Mouse (Mus musculus) adrenal gland, adult (tissue): ENCODE data around the gene Alkbh6.

ENCODE experiments used
- DNase-seq, 2 experiments: peaks; one replicate each; pipeline ENCODE4 v3.0.0; 2022 to 2023; ENCODE audit warnings: low spot score in 1 of 2; ENCODE audit not compliant: inconsistent age in 2 of 2

The Alkbh6 gene

GRCm38 (mm10) chr7:30326427-30326826, 17.9 kb downstream of the Alkbh6 start:
- no peak for DNase-seq

- DNase-seq = no peak
Measured at GRCm38 (mm10) chr7:30327140-30327539, 18.6 kb downstream of the Alkbh6 start.

- DNase-seq = no peak
Measured at GRCm38 (mm10) chr7:30328379-30328778, 19.9 kb downstream of the Alkbh6 start.

GRCm38 (mm10) chr7:30331887-30332286, 23.4 kb downstream of the Alkbh6 start:
- peak; percentile 75 to 89 for DNase-seq

GRCm38 (mm10) chr7:30332622-30333259, 24.2 kb downstream of the Alkbh6 start:
- DNase-seq = no peak

- peak; percentile 84 to 94 for DNase-seq
Measured at GRCm38 (mm10) chr7:30333436-30333835, 24.9 kb downstream of the Alkbh6 start.

GRCm38 (mm10) chr7:30334563-30334962, 26.0 kb downstream of the Alkbh6 start:
- DNase-seq = no peak

GRCm38 (mm10) chr7:30335688-30336087, 27.2 kb downstream of the Alkbh6 start:
- no peak for DNase-seq

- DNase-seq = peak; percentile 72 to 91
Measured at GRCm38 (mm10) chr7:30336384-30336783, 27.9 kb downstream of the Alkbh6 start.

GRCm38 (mm10) chr7:30339432-30340109, 31.1 kb downstream of the Alkbh6 start:
- DNase-seq = no peak

- DNase-seq = peak; percentile 50 to 87
Measured at GRCm38 (mm10) chr7:30346635-30347379, 38.3 kb downstream of the Alkbh6 start.

GRCm38 (mm10) chr7:30347828-30348227, 39.3 kb downstream of the Alkbh6 start:
- DNase-seq = peak; percentile 61 to 84

GRCm38 (mm10) chr7:30353279-30353822, 44.8 kb downstream of the Alkbh6 start:
- peak; percentile 66 to 91 for DNase-seq

GRCm38 (mm10) chr7:30354059-30354458, 45.5 kb downstream of the Alkbh6 start:
- no peak for DNase-seq

GRCm38 (mm10) chr7:30358378-30359186, 50.1 kb downstream of the Alkbh6 start:
- no peak for DNase-seq

GRCm38 (mm10) chr7:30359276-30359865, 50.9 kb downstream of the Alkbh6 start:
- DNase-seq = no peak

- peak; percentile 19 to 78 for DNase-seq
Measured at GRCm38 (mm10) chr7:30360028-30360427, 51.5 kb downstream of the Alkbh6 start.

- DNase-seq = peak; percentile 48 to 75
Measured at GRCm38 (mm10) chr7:30362652-30363343, 54.3 kb downstream of the Alkbh6 start, which contains the start of gene Lrfn3. Lrfn3 (minus strand) TSS chr7:30362772.

GRCm38 (mm10) chr7:30363344-30363738, 54.8 kb downstream of the Alkbh6 start:
- no peak for DNase-seq
